Mouse (Mus musculus) stomach, postnatal 0 days (tissue): ENCODE results near the gene Btbd19.

ENCODE experiments used
- CTCF ChIP-seq: IDR thresholded peaks from 2 replicates; pipeline ENCODE4 v1.5.1; 2016; ENCODE audit warnings: antibody characterized with exemption, low read depth, mild to moderate bottlenecking, moderate library complexity
- EP300 ChIP-seq: optimal IDR thresholded peaks from 2 replicates; pipeline ENCODE3; 2016; ENCODE audit warnings: antibody characterized with exemption

DNA sequence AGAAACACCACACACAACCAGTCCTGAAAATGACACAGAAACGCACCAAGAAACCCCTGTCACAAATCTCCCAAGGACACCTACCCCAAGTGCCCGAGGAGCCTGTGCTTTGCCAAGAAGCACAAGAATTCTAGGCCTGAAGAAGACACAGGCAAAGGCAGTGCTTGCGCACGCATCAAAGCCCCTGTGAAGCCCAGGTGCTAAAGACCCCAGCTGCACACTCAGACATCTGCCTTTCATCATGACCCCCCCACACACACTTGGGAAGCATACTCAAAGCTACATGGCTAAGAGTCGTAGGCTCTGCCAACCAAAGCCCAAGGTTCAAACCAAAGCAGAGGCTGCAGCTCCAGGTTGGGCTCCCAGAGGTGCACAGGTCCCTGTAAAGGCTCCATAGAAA is 9.9 kb downstream of the Btbd19 start:
- TF ChIP-seq CTCF (no peak), EP300 (no peak)
